Mouse (Mus musculus): ENCODE measurements around the gene Zbtb7b.

The Zbtb7b gene

DNA sequence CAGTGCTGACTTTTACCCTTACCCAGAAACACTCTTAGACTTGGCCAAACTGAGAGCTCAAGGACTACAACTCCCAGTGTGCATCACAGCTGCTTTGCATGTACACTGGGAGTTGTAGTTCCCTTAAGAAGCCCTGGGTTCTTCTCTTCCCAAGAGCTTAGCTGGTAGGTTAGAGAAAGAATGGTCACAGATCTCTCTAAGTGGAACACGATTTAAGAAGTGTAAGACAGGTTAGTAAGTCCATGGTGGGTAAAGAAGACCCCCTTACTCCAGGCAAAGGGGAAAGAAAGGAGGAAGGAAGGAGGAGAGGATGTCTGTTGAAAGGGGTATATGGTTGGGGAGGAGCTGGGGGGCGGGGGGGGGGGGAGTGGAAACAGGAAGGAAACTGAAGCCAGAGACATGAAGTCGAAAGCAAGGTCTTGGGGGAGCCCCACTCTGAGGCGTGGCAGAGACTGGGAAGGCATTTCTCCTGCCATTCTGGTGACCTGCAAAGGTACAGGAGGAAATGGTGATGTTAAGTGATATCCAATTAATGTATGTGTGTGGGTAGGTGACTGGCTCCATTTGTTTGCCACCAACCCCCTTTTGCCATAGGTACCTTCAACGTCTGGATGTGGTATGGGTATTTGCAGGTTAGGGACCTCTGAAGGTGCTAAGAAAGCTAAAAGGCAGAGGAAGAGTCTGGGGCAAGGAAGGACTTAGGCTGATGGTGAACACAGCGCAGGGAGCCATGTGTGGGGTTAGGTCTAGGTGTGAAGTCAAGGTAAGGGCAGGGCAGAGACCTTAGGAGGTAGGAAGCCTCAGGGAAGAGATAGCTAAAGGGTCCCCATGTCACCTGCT, 5.5 kb downstream of the Zbtb7b start:
- no peak for DNase-seq (ENCODE audit: low spot score)

DNA sequence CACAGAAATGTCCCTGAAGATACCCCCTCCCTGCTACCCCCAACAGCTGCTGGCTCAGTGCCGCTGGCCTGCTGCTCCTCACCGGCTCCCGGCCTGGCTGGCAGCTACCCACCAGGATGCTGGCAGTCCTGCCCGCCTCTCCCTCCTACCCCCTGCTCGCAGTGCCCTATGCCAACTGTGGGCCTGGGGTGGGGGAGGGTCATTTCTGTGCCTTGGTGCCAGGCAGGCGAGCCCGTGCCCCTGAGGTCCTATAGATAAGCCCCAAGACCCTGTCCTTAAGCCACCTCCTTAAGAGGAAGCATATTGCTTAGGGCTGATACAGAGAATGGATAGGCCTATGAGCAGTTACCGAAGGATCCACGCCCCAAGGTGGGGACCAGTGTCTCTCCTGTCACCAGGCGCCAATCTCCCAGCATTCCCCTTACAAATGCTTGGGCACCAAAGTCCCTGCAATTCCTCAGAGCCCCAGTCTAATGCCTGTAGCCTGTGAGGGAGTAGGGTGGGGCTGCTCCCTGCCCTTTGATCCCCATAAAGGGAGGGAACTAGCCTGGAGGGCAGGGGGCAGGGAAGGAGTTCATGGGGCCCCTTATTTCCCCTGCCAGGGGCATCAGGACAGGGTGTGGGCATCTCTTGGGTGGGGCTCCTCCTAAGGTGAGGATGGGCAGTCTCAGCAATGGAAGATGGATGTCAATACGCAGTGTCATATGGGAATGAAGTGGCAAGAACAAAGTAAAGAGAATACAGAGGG, 6.3 kb downstream of the Zbtb7b start:
- peak; percentile 67 for DNase-seq (ENCODE audit: low spot score)

DNA sequence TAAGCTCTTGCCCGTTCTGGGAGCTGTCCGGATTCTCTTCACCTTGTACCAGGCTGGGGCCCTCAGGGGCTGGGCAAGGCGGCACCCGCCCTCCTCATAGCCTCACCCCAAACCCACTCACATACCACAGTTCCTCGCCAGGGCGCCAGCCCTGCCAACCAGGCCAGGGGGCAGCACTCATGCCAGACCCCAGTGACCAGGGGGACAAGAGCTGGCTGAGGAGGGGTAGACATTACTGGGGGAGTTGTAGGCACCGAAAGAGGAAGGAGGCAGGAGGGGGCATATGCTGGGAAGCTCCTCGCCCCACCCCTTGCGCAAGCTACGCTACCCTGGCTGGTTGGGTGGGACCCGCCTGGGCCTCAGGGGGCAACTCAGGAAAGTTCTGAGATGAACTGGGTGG, 6.9 kb downstream of the Zbtb7b start:
- DNase-seq (ENCODE audit: low spot score) = peak; percentile 46

DNA sequence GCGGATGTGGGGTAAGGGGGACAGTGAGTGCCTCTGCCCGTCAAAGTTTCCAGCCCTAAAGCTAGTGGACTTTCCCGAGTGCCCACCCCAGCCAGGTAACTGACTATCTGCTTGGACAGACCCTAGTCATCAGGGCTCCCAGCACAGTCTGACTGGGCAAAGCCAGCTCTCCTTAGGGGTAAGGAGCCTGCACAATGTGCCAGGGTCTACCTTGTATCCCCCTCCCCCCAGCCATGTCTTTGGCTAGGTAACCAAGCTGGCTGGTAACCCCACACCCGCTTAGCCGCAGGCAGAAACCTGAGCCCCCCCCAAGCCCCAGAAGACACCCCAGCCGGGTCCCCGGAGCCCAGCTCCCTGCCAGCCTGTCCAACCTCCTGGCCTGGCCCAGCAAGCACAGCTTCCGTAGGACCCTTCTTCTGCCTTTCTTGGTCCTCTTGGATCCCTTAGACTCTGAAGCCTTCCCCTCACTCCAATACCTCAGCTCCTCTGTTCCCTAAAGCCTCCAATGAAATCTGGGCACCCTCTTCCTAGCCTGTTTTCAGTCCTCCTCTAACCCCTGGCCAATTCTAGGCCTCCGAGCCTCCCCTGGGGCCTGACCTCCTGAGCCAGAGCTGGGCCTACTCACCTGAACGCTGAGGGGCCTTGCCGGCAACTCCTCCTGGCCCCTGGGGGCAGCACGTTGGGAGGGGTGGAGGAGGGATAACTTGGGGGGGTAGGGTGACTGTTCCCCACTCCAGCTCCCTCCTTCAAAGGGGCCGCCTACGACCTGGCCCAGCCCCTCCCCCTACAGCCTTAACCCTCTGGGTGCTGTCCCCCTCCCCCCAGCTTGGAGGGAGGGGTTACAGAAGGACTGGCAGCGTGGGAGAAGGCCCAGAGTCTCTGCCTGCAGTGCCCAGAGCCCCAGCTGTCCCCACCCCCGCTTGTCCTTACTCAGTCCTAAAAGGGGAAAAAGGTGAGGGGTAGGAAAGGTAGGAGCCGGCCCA, 7.8 kb downstream of the Zbtb7b start:
- DNase-seq (ENCODE audit: low spot score) = no peak

DNA sequence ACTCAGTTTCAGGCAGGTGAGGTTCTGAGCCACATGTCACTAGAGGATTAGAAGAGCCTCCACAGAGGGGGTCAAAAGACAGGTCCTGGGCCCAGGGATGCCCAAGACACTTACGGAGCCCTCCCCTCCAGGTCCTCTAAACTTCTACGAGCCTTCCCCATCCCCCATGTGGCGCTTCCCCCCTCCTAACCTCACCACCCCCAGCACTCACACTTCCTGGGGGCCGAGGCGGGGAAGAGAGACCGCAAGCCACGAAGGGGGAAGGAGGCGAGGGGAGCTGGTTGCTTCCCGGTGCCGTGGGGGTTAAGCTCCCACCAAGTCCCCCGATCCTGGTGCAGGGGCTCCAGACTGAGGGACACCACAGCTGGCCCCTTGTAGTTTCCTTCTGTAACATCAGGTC, 9.1 kb downstream of the Zbtb7b start:
- no peak for DNase-seq (ENCODE audit: low spot score)

DNA sequence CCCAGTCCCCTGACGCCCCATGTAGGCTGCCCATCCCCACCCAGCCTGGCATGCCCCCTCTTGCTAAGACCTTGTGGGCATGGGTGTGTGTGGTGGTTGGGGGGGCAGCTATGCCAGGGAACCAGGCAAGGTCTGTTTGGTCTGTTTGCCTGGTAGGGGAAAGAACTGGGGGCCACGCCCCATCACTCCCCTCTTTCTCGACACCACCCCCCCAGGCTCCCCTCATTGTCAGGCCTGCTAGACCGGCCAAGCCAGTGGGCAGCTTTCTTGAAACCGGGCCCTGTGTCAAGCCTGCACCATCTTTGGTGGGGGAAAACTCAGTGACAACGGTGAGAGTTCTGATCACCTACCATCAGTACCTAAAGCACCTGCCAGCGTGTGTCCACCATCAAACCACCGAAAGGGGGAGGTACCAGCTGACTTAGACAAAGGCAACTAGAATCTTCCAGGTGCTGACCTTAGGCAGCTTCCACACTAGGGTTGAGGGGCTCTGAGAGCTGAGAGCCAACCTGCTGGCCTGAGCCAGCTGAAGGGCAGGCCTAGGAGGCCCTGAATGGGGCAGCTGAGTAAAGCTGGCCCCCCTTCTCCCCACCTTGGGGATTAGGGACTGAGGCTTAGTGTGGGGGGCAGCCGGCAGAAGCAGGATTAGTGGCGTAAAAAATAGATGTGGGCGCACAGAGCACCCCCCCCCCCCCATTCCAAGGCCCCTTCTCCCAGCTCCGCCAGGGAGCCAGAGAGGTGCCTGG, 10.1 kb downstream of the Zbtb7b start:
- DNase-seq (ENCODE audit: low spot score) = no peak

DNA sequence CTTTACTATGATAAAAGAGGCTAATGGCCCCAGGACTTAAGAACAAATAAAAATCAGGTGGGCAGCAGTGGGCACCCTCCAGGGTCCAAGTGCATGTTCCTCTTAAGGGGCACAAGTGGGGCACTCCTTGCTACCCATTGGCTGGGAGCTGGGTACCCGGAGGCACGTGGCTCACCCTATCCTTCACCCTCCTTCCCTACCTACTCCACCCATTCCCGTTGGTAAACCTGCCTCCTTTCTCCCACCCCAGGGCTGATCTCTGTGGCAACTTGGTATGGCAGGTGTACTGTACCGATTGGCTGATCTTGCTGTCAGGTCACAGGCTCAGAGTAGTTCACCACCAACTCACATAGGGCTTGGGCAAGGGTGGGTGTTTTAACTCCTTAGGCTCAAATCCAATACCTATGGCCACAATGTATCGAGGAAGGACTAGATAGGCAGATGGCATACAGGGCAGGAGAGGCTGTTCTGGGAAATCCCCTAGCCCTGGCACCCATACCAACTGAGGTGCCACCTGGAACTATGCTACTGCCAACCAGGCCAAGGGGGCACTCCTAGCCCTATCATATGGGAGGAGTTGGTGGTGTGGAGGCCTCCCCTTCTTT, 10.8 kb downstream of the Zbtb7b start:
- no peak for DNase-seq (ENCODE audit: low spot score)

DNA sequence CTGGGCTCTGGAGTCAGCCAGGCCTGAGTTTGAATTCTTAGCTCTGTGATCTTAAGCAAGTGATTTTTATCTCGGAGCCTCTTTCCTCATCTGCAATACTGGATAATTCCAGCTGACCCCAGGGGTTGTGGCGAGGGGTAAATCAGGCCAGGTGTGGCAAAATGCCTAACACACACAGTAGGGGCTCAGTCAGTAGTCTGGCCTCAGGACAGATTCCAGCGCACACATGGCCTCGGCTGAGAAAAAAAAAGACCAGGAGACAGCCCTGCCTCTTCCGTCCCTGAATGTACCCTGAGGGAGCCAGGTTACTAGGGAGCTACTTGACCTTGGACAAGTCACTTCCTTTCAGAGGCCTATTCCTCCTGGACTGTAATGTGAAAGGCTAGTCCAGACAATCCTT, 11.6 kb downstream of the Zbtb7b start:
- DNase-seq (ENCODE audit: low spot score) = no peak

DNA sequence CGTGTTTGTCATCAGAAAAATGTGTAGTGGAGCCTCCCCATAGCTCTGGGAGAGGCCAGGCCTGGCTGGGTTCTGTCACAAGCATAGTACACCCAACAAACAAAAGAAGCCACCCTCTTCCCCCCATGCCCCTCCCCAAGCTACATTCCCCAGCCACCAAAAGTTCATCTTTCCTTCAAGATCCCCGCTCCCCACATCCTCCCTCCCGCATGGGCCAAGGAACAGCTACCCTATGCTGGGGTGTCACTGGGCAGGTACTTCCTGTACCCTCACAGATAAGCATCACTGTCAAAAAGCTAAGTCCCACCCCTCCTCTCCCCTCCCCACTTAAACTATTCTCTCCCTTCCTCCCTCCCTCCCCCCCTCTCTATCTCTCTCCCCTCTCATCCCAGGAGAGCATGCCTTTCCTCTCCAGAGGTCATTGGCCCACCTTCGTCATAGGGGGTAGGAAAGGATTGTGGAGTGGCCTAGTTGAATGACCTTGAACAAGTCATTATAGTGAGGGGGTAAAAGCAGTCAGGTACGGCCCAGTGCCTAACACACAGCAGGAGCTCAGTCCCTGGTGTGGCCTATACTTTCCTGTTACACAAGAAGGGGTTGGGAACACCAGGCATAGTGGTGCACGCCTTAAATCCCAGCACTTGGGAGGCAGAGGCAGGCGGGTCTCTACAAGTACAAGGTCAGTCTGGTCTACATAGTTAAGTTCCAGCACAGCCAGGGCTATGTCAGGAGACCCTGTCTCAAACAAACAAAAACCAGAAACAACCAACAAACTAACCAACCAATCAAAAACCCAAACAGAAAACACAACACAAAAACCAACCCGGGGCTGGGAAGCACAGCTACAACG, 12.3 kb downstream of the Zbtb7b start:
- no peak for DNase-seq (ENCODE audit: low spot score)

DNA sequence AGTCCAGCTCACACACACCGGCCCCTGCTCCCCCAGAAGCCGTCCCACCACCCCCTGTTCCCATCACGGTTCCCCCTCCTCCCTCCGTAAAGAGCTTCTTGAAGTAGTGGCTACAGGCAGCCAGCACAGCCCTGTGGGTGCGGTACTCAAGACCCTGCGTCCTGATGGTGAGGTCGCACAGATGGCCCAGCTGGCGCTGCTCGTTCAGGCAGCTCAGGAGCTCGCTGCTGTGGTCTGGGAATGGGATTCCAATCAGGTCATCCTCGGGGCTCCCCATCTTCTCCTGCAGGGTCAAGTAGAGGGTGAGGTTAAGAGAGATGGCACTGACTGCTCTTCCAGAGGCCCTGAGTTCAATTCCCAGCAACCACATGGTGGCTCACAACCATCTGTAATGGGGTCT, 13.3 kb downstream of the Zbtb7b start:
- no peak for DNase-seq (ENCODE audit: low spot score)

DNA sequence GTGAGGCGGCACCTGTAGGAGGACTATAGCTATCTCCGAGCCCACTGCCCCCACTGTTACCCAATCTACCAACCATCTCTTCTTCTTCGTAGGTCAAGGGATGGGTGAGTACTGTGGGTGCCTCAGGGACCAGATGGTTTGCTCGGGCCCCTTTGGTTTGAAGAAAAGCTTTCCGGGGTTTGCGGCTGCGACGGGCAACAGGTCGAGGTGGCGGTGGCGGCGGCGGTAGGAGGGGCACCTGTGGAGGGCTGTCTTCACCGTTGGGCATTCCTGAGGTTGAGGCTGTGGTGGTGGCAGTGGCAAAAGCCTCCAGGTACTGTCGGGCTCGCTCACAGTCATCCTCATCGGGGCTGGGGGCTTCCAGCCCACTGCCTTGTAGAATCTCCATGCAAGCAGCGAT, 13.9 kb downstream of the Zbtb7b start:
- DNase-seq (ENCODE audit: low spot score) = no peak

DNA sequence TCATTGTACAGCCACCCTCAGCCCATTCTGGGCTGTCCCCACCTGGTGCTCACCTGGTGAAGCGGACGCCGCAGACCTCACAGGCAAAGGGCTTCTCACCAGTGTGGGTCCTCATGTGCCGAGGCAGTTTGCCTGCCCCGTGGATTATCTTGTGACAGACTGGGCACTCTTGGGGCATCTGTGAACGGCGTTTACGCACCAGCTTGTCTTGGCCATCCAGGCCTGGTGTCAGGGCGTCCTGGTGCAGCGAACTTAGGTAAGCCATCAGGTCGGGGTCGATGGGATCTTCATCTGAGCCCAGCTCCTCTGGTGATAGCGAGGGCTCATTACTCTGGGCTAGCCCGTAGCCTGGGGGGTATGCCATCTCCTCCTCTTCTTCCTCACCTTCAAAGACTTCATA, 14.3 kb downstream of the Zbtb7b start:
- DNase-seq (ENCODE audit: low spot score) = no peak

DNA sequence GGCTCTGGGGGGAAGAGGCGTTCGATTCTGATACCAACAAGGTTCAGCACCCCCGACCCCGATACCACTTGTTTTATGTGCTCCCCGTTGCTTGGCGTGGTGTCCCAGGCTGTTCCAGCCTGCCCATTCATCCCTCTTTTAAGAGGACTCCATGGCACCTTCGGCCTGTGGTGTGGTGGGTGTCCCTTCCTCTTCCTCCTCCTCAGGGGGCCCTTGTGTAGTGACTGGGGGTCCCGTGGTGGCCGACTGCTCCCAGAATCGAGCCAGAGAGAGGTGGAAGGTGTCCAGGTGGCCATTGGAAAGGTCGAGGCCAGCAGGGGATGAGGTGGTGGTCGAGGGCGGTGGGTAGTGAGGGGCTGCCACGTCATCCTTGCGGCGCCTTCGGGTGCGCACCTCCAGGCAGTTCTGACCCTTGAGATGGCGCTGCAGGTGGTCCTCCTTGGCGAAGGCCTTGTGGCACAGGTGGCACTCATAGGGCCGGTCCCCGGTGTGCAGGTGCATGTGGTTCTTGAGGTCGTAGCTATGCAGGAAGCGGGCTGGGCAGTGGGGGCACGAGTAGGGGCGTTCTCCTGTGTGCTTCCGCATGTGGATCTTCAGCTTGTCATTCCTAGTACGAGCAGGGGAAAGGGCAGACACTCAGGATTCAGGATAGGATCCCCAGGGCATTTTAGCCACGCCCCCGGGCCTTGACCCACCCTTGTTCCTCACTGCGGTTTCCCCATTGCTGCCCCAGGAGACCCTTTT, 15.0 kb downstream of the Zbtb7b start:
- DNase-seq (ENCODE audit: low spot score) = no peak

DNA sequence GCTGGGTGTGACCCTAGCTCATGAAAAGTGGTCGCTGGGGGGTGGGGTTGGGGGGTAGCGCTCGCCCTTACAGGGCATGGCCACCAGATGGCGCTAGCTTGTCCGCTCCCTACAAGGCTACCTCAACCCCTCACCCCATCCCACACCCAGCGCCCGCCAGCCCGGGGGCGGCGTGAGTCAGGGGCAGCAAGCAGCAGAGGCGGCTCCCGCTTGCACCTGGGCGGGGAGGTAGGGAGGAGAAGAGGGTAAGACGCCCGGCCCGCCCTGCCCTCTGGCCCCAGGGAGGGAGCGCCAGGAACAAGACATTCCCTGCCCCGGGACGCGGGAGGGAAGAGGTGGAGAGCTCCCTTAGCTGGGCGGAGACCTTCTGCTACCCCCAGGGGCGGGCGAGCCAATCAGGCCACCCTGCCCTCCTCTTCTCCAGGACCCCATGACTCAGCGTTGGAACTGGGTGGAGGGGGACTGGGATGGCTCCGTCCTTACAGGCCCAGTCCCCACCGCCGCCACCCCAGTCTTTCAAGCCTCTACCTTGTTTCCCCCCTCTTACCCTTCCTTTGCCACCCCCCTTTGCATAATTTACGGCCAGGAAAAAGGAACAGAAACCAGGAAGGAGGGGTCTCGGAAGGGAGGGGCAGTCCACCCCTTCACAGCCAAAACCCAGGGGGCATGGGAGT, 16.0 kb downstream of the Zbtb7b start:
- peak; percentile 78 for DNase-seq (ENCODE audit: low spot score)

DNA sequence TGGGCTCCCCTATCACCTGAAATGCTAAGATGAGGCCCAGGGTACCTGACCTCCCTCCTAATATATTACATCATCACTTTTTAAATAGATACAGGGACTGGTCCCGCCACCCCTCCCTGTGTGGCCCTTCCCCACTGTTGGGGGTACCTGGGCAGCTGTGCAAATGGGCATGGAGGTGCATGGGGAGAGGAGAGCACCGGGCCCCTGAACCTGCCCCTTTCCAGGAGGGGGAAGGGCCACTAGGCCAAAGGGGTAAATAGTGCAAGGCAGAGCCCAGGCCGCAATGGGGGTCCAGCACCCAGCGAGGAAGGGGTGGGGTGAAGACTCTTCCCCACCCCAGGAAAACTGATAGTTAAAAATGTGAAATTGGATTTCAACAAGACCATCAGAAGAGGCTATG, 16.7 kb downstream of the Zbtb7b start:
- no peak for DNase-seq (ENCODE audit: low spot score)

DNA sequence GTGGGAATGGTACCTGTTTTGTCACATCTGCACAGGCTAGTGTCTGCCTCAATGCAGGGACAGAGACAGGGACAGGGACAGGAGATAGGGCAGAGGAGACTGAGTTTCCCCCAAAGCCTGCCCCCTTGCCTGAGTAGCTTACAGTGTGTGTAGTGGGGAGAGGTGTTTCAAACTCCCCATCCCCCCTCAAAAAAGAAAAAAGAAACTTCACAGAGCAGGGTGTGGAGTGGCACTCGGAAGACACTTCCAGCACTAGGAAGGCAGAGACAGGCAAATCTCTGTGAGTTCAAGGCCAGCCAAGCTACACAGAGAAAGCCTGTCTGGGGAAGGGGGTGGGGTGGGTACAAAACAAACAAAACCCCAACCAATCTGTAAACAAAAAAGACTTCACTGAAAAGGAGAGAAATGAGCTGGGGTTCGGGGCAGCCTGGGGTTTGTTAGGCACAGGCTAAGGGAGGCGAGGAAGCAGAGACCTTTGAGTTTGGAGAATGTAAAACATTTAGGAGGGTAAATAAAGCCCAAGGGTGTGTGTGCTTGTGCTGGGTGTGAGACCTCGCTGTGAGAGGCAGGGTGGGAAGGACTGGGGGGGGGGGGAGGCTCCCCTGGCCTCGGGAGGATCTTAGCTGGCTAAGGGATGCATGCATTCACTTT, 20.9 kb downstream of the Zbtb7b start:
- DNase-seq (ENCODE audit: low spot score) = no peak

DNA sequence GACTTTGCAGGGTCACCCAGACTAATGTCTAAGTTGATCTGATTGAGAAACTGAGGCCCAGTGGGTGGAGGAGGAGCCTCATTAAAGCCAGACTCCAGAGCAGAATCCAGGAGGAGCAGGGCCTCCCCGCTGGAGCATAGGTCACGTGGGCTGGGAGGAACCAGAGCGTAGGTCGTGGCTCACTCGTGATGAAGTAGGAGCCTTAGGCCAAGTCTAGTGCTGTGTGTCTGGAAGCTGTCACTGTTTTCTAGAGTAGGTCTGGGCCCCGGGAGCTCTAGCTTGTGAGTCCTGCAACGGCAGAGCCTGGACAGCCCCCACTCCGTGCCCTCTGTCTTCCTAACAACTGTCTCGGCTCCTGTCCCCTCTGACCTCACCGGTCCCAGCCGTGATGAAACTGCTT, 27.2 kb downstream of the Zbtb7b start:
- DNase-seq (ENCODE audit: low spot score) = no peak
